Mouse (Mus musculus) limb, embryonic 13.5 days (tissue): ENCODE results near the gene Diras1. TPM values are rescaled to one million over a fixed set of nuclear protein-coding genes. Genes with fewer than 3 reads are reported as not detected.

ENCODE experiments used
- ATAC-seq: fragments of 200-750 bp; cut with Nextera tagmentation; 2 replicates; pipeline ENCODE4 v1.8.0; 2017; ENCODE audit warnings: low read depth, moderate number of reproducible peaks, moderate TSS enrichment; ENCODE audit not compliant: low FRiP score
- H3K27ac ChIP-seq: fragments of 300-500 bp; sonication (generic); 2 replicates; pipeline ENCODE4 v1.5.1; 2015; ENCODE audit warnings: inconsistent platforms, mild to moderate bottlenecking, moderate library complexity
- H3K27me3 ChIP-seq: fragments of 300-500 bp; sonication (generic); 2 replicates; pipeline ENCODE4 v1.6.1; 2015; ENCODE audit warnings: mild to moderate bottlenecking, inconsistent platforms
- H3K36me3 ChIP-seq: fragments of 300-500 bp; sonication (generic); 2 replicates; pipeline ENCODE4 v1.6.1; 2015; ENCODE audit warnings: inconsistent platforms, mild to moderate bottlenecking, moderate library complexity
- H3K4me1 ChIP-seq: fragments of 300-500 bp; sonication (generic); 2 replicates; pipeline ENCODE4 v1.6.1; 2015; ENCODE audit warnings: inconsistent platforms
- H3K4me2 ChIP-seq: fragments of 300-500 bp; sonication (generic); replicated peaks from 2 replicates; pipeline ENCODE4 v1.6.1; 2015; ENCODE audit warnings: inconsistent platforms, mild to moderate bottlenecking, moderate library complexity
- H3K4me3 ChIP-seq: fragments of 300-500 bp; sonication (generic); 2 replicates; pipeline ENCODE4 v1.5.1; 2015; ENCODE audit warnings: moderate library complexity, mild to moderate bottlenecking, inconsistent platforms
- H3K9ac ChIP-seq: fragments of 300-500 bp; sonication (generic); 2 replicates; pipeline ENCODE4 v1.6.1; 2015; ENCODE audit warnings: mild to moderate bottlenecking, inconsistent platforms
- H3K9me3 ChIP-seq: fragments of 300-500 bp; sonication (generic); 2 replicates; pipeline ENCODE4 v1.6.1; 2016; ENCODE audit warnings: inconsistent platforms
- WGBS: fragments of 180-500 bp; shearing (Covaris S2); methylation state at CpG from one replicate; pipeline ENCODE4 v1.1.7; 2015; 5-methylcytosine and 5-hydroxymethylcytosine counted together
- polyA plus RNA-seq: library from polyadenylated mRNA; unstranded; fragments of >200 nt; fragmentation: Nextera tagmentation; extraction: Ambion mirVana; gene quantifications from 2 replicates; pipeline ENCODE4 v1.2.1, GENCODE M21; 2015

The Diras1 gene
- polyA plus RNA-seq, 1 experiment from 2014 or later, result 0.15 TPM

DNA sequence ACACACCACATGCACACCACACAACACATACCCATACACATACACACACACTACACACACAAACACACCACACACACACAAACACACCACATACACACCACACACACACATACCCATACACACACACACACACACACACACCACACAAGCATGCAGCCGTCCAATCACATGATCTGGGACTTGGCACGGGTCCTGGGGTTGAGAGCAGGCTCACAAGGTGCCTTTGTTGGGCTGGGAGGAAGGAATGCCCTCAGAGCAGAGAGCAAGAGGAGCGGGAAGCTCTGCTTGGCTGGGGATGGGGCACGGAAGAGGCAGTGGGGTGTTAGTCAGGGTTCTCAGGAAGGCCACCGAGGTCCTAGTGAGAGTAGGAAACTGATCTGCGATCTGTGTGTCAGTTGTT is 14.6 kb downstream of the Diras1 start:
- Histone ChIP-seq H3K4me3 (no peak overlapping the region), H3K27ac (no peak overlapping the region), H3K4me1 (peaks cover 12% of the 10 kb centered on the region), H3K4me2 (no peak overlapping the region), H3K9ac (no peak overlapping the region), H3K9me3 (no peaks in the 10 kb centered on the region), H3K27me3 (no peaks in the 10 kb centered on the region), H3K36me3 (no peaks in the 10 kb centered on the region)
- no peak for ATAC-seq
- 71% methylated on average over 6 of the region's 6 CpGs for WGBS

GRCm38 (mm10) chr10:81007240-81007639 is 18.2 kb downstream of the Diras1 start:
- no peaks in the 10 kb centered on the region for H3K9me3 ChIP-seq
- no peak for ATAC-seq
- no peaks in the 10 kb centered on the region for H3K36me3 ChIP-seq
- 39% methylated on average over 7 of the region's 7 CpGs for WGBS
- H3K4me1 ChIP-seq, result no peaks in the 10 kb centered on the region
- no peak overlapping the region for H3K4me2 ChIP-seq
- no peak overlapping the region for H3K4me3 ChIP-seq
- H3K27me3 ChIP-seq, result no peaks in the 10 kb centered on the region
- no peak overlapping the region for H3K27ac ChIP-seq
- H3K9ac ChIP-seq, result no peak overlapping the region

DNA sequence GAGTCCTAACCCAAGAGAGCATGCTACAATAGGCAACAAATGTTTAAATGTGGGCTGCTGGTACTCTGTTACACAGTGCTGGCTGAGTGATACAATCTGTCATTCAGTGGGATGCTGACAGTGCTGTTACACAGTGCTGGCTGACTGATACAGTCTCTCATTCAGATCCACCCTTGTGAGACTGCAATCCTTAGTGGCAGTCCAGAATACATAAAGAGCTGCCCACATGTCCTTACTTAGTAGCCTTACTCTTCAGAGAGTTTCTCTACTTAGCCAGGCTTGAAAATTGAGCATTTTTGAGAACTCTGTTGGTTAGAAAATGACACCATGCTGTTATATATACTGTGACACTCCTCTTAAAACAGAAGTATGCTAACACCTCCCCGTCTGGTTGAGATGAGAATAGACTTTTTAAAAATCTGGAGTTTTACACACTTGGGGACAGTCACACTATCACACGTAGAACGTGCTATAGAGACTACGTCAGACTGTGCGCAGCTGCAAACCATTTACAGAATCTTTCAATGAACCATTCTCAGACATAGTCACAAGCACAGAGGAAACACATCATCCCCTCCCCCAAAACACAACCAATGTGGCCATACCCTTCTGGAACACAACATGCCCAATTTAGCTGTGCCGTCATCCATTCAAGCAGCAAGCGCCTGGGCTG is 19.3 kb downstream of the Diras1 start:
- WGBS, result 85% methylated on average over 7 of the region's 7 CpGs
- Histone ChIP-seq H3K36me3 (no peaks in the 10 kb centered on the region), H3K9ac (no peak overlapping the region), H3K4me1 (no peaks in the 10 kb centered on the region), H3K27me3 (no peaks in the 10 kb centered on the region), H3K9me3 (no peaks in the 10 kb centered on the region), H3K4me3 (no peak overlapping the region), H3K27ac (no peak overlapping the region), H3K4me2 (no peak overlapping the region)
- ATAC-seq, result no peak

GRCm38 (mm10) chr10:81001161-81001560 is 24.3 kb downstream of the Diras1 start:
- Histone ChIP-seq H3K4me3 (no peak overlapping the region), H3K27me3 (peaks cover 29% of the 10 kb centered on the region), H3K27ac (no peak overlapping the region), H3K4me2 (no peak overlapping the region), H3K9ac (0 out of 2 replicates have a peak overlapping the region, but pooled peaks have one; percentile 13), H3K9me3 (no peaks in the 10 kb centered on the region), H3K36me3 (no peaks in the 10 kb centered on the region), H3K4me1 (peaks cover 12% of the 10 kb centered on the region)
- WGBS, result 70% methylated on average over 10 of the region's 10 CpGs
- no peak for ATAC-seq

- H3K36me3 ChIP-seq, result no peaks in the 10 kb centered on the region
- no peak for ATAC-seq
- H3K27me3 ChIP-seq, result peaks cover 29% of the 10 kb centered on the region
- peaks cover 12% of the 10 kb centered on the region for H3K4me1 ChIP-seq
- H3K9ac ChIP-seq, result 0 out of 2 replicates have a peak overlapping the region, but pooled peaks have one; percentile 13
- no peak overlapping the region for H3K4me3 ChIP-seq
- no peak overlapping the region for H3K27ac ChIP-seq
- H3K4me2 ChIP-seq, result peak overlapping the region; percentile 51; the same call in 1 of the 2 replicates
- no peaks in the 10 kb centered on the region for H3K9me3 ChIP-seq
- 47% methylated on average over 28 of the region's 28 CpGs for WGBS
These were observed 25.0 kb downstream of the Diras1 start for GRCm38 (mm10) chr10:81000197-81001062.

DNA sequence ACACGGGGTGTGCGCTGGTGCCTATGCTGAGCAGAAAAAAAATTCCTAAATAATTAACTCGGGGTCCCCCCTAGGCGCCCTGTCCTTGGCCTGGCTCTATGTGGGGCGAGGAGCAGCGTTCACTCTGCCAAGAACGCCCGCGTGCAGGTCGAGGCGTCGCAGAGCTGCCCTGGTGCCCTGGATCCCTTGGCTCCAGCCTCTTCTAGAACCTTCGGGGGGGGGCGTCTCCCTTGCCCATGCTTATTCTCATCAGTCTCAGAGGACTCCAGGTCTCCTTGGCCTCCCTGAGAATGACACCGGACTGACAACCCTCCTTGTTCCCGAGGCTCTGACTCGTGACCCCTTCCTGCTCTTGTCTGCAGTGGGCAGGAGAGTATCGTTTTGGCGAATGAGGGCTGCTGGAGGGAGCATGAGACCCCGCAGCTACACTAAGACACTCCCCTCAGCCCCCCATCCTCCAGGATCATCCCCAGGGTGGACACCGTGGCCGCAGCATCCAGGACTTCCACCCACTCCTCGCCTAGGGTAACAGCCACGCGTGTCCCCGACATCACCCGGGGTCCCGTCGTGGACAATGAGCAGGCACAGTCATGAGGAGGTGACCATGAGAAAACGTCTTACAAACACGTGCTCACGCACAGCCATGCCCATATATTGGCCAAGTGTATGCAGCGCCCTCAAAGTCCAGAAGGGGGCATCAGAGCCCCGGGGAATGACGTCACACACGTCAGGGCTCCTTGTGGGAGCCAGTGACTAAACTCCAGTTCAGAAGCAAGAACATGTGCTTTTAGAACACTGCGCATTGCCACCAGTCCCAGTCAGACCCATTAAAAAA is 25.9 kb downstream of the Diras1 start:
- 32% methylated on average over 37 of the region's 37 CpGs for WGBS

DNA sequence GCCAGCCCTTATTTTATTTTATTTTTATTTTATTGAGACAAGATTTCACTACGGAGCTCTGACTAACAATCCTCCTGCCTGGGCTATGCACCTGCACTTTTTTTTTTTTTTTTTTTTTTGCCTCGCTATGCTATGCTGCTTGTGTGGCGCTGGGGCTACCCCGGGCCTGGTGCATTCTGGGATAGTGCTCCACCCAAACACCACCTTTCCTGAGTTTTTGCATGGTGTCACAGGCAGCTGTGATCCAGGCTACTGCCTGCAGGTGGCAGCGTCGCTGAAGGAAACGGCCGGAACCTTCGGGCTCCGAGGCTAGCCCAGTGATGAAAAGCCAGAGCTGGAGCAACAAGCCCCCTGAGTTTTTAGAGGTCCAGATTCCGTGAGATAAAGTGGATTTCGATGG is 26.7 kb downstream of the Diras1 start:
- 16% methylated on average over 12 of the region's 12 CpGs for WGBS
- no peaks in the 10 kb centered on the region for H3K9me3 ChIP-seq
- ATAC-seq, result no peak; the same call in 1 of the 2 replicates

More for the DNA sequence above, 25.9 kb downstream of the Diras1 start:
- peak overlapping the region; percentile 13; the same call in 1 of the 2 replicates for H3K9ac ChIP-seq
- no peaks in the 10 kb centered on the region for H3K36me3 ChIP-seq
- no peak overlapping the region for H3K27ac ChIP-seq
- no peaks in the 10 kb centered on the region for H3K9me3 ChIP-seq
- peaks cover 32% of the 10 kb centered on the region for H3K27me3 ChIP-seq
- H3K4me1 ChIP-seq, result peaks cover 15% of the 10 kb centered on the region
- peak overlapping the region; percentile 10; the same call in 1 of the 2 replicates for H3K4me3 ChIP-seq
- peak overlapping the region; percentile 51 for H3K4me2 ChIP-seq
- ATAC-seq, result peak; percentile 62; the same call in 1 of the 2 replicates

DNA sequence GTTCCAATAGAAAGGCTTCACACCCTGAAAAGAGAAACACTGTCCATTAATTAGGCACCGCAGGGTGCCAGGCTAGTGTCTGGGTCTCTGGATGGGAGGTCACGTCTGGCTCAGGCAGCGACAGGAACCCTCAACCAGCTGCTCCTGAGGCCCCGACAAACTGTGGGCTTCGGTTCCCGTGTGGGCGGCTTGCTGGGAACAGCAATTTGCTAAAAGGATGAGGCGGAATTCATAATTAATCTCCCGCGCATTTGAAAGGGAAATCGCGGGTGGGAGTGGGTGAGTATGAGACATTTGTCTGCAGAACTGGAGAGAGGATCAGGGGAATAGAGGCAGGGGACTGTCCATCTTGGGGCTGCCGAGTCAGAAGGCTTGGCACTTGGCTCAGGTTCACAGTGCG is 27.4 kb downstream of the Diras1 start:
- H3K4me2 ChIP-seq, result no peak overlapping the region
- peaks cover 15% of the 10 kb centered on the region for H3K4me1 ChIP-seq
- ATAC-seq, result no peak
- no peak overlapping the region for H3K27ac ChIP-seq
- 45% methylated on average over 14 of the region's 14 CpGs for WGBS
- H3K9ac ChIP-seq, result peak overlapping the region; percentile 43
- peaks cover 45% of the 10 kb centered on the region for H3K27me3 ChIP-seq
- H3K4me3 ChIP-seq, result no peak overlapping the region
- H3K36me3 ChIP-seq, result no peaks in the 10 kb centered on the region
- no peaks in the 10 kb centered on the region for H3K9me3 ChIP-seq

More for the DNA sequence above, 26.7 kb downstream of the Diras1 start:
- Histone ChIP-seq H3K4me2 (no peak overlapping the region), H3K9ac (no peak overlapping the region), H3K4me1 (peaks cover 15% of the 10 kb centered on the region), H3K36me3 (no peaks in the 10 kb centered on the region), H3K4me3 (no peak overlapping the region), H3K27ac (no peak overlapping the region), H3K27me3 (peaks cover 37% of the 10 kb centered on the region)

- H3K27me3 ChIP-seq, result peaks cover 45% of the 10 kb centered on the region
- H3K4me3 ChIP-seq, result no peak overlapping the region
- peaks cover 15% of the 10 kb centered on the region for H3K4me1 ChIP-seq
- H3K36me3 ChIP-seq, result no peaks in the 10 kb centered on the region
- no peaks in the 10 kb centered on the region for H3K9me3 ChIP-seq
- no peak for ATAC-seq
- H3K27ac ChIP-seq, result no peak overlapping the region
- 85% methylated on average over 8 of the region's 8 CpGs for WGBS
- H3K4me2 ChIP-seq, result no peak overlapping the region
- no peak overlapping the region for H3K9ac ChIP-seq
These were observed 28.1 kb downstream of the Diras1 start for GRCm38 (mm10) chr10:80997332-80997731.

DNA sequence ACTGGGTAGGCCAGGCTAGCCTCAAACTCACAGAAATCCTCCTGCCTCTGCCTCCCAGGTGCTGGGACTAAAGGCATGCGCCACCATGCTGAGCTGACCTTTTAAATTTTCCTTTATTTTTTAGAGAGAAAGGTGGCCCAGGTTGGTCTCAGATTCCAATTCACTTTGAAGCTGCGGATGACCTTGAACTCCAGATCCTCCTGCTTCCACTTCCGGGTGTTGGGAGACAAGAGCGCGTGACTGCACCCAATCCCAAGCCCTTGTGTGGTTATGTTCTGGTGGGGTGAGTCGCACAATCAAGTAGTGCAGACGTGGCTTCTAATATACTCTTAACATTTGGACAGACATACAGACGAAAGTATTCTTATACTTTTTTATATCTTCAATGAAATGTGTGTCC is 29.0 kb downstream of the Diras1 start:
- Histone ChIP-seq H3K4me2 (no peak overlapping the region), H3K27ac (no peak overlapping the region), H3K27me3 (peaks cover 45% of the 10 kb centered on the region), H3K4me3 (no peak overlapping the region), H3K4me1 (peaks cover 15% of the 10 kb centered on the region), H3K9me3 (no peaks in the 10 kb centered on the region), H3K9ac (no peak overlapping the region), H3K36me3 (no peaks in the 10 kb centered on the region)
- ATAC-seq, result no peak
- WGBS, result 91% methylated on average over 8 of the region's 8 CpGs

- Histone ChIP-seq H3K4me3 (peak overlapping the region; percentile 12; the same call in 1 of the 2 replicates), H3K27ac (no peak overlapping the region), H3K9me3 (no peaks in the 10 kb centered on the region), H3K4me2 (peak overlapping the region; percentile 44), H3K27me3 (peaks cover 42% of the 10 kb centered on the region), H3K4me1 (peaks cover 11% of the 10 kb centered on the region), H3K36me3 (no peaks in the 10 kb centered on the region), H3K9ac (0 out of 2 replicates have a peak overlapping the region, but pooled peaks have one; percentile 25)
- WGBS, result 12% methylated on average over 21 of the region's 21 CpGs
- peak; percentile 39; the same call in 1 of the 2 replicates for ATAC-seq
These were observed 30.3 kb downstream of the Diras1 start for GRCm38 (mm10) chr10:80995091-80995632.
